Mouse (Mus musculus) thymus, postnatal 25 days (tissue): ENCODE data around the gene Adcy5.

ENCODE experiments used
- DNase-seq: peaks from one replicate; pipeline ENCODE4 v3.0.0; 2022

Gene Adcy5

GRCm38 (mm10) chr16:35208796-35209195, 54.1 kb downstream of the Adcy5 start:
- no peak for DNase-seq

DNA sequence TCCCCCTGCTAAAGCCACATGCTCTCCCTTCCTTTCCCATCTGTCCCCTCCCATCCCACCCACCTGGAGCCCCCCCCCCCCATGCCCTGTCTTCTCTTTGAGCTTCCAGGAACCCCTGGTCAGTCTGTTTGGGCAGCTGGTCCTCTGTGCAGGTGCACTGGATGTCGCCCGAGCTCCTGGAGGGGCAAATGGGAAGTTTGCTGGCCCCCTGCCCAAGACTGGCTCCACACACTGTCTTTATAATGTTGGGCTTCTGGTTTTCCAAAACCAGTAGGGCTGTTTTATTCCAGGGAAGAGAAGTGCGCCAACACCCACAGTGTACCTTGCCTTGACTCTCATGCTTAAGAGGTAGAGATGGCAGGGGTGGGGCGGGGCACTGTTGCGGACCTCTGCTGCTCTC, 55.1 kb downstream of the Adcy5 start:
- DNase-seq: no peak

- no peak for DNase-seq
Observed at GRCm38 (mm10) chr16:35215047-35215446, 60.4 kb downstream of the Adcy5 start.

- no peak for DNase-seq
Observed at GRCm38 (mm10) chr16:35215498-35215897, 60.8 kb downstream of the Adcy5 start.

DNA sequence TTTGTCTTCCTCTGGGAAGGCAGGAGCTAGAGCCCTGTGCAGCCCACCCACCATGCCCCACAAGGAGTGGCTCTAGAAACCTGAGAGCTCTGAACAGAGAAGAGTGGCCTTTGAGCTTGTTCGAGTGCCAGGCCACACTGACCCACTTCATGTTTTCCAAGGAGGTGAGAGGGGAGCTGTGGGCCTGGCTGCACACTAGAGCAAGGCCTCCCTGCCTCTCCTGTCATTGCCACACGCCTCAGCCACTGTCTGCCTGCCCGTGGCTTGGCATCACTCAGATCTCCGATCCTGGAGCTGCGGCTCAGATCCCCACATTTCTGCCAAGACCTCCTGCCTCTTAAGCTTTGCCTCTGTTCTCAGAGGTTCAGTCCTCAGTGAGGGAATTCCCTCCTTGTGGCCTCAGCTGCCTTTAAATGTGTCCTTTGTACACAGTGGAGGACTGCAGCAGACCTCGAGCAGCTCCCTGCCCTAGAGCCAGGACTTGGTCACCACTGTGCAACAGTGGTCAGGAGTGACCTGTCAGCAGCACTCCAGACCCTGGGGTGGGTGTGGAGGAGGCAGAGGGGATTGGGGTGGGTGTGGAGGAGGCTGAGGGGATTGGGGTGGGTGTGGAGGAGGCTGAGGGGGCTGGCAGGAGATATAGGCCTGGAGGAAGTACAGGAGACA, 62.3 kb downstream of the Adcy5 start:
- DNase-seq: no peak

GRCm38 (mm10) chr16:35220412-35220811, 65.7 kb downstream of the Adcy5 start:
- no peak for DNase-seq

- no peak for DNase-seq
Observed at GRCm38 (mm10) chr16:35221581-35221980, 66.9 kb downstream of the Adcy5 start.

DNA sequence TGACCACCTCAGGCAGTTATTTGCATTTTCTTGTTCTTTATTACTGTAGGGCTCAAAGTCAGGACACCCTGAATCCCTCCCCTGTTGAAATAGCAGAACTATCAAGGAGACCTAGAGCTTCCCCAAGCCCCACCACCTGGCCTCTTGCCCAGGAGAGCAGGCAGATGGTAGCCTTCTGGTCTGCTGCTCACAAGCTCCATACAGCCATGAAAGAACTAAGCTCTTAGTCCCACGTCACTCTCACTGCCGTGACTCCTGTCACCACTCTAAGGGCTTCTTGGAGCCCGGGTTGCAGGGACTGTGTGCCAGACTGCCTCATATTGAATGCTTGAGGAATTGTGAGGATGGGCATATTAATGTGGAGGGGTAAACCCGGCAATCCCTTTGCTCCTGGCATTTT, 69.3 kb downstream of the Adcy5 start:
- no peak for DNase-seq

GRCm38 (mm10) chr16:35224716-35225115, 70.0 kb downstream of the Adcy5 start:
- no peak for DNase-seq

GRCm38 (mm10) chr16:35229582-35229981, 74.9 kb downstream of the Adcy5 start:
- DNase-seq: peak; percentile 65

- no peak for DNase-seq
Observed at GRCm38 (mm10) chr16:35232153-35232750, 77.6 kb downstream of the Adcy5 start.

DNA sequence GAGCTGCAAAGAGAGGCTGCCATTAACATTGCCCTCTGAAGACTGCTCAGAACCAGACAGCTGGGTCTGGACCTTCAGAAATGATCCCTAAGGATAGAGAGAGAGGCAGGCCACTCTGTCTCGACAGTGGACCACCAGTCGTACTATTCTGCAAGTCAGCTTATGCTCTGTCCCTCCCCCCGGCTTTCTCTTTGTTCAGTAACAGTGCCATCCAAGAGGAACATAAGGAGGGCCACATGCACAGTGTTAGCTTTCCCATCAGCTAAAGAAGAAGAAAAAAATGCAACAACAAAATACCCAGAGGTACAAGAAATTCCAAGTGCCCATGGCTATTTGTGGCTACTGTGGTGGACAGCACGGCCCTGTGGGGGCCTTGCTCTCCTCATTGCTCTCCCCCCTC, 78.7 kb downstream of the Adcy5 start:
- no peak for DNase-seq

GRCm38 (mm10) chr16:35237091-35237490, 82.4 kb downstream of the Adcy5 start:
- no peak for DNase-seq

DNA sequence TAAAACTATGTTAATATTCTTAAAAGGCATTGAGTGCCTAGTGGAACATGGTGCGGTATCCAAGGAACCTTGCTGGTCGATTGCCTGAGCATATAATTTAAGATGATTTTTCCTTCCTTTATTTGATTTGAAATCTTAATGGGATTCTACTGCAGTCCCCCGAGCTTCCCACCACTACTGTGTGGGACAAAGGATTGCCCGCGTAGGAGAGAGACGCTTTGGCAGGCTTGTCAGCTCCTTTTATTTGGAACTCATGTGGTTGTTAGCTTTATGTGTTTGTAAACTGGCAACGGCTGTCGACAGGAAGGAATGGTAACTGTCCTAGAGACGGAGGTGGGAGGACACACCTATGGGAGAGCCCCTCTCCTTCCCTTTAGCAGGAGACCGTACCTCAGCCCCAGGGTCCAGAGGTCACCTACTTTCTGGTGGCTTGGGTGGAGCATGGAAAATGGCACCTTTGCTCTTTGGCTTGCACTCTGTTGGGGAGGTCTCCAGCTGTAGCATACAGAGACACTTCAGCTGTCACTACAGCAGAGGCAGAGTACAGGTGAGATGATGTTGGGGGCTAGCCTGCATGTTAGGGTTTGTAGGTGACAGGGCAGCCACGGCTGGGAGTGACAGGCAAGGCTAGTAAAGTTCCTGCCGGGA, 84.8 kb downstream of the Adcy5 start:
- no peak for DNase-seq

DNA sequence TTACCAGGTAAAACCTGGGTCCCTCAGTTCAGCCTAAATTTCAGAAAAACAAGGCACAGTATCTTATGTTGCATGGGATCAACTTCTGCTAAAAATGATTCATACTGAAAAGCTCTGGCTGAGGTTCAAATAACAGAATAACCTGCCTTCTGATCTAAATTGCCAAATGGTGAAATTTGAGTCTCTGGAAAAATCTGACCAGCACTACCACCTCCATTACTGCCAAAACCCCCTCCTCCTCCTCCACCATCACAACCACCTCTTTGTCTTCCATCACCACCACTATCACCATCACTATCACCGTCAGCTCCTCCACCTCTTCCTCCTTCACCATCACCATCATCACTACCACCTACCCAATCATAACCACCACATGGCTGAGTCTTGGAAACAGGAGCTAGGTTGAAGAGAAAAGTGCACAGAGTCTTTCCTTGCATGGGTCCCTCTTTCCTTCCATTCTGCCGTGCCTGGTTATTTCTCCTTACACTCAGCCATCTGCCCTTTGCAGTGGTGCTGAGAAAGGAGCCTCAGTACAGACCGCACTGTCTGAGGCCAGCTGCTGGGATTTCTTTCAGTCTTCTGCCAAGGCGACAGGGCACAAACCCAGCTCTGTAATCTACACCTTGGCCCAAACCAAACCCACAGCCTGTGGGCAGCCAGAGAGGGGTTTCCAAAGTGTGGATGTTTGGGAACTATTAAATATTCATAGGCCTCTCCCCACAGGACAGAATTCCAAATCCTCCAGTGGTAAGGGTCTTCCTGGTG, 85.5 kb downstream of the Adcy5 start:
- no peak for DNase-seq

- no peak for DNase-seq
Observed at GRCm38 (mm10) chr16:35247364-35247763, 92.7 kb downstream of the Adcy5 start.

DNA sequence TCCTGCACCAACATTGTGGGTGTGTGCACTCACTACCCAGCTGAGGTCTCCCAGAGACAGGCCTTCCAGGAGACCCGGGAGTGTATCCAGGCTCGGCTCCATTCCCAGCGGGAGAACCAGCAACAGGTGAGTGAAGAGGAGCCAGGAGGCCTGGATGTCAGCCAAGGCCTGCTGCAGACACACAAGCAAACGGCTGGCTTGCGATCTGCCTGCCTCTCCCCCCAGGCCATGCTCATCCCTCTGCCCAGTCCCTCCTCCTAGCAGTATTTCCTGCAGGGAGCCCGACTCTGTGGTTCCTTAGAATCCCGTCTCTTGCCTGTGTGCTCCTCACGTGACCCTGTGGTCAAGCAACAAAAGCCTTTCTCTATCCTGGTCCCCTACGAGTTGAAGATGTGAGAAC, 94.1 kb downstream of the Adcy5 start:
- DNase-seq: no peak

- DNase-seq: no peak
Observed at GRCm38 (mm10) chr16:35249763-35250162, 95.1 kb downstream of the Adcy5 start.

DNA sequence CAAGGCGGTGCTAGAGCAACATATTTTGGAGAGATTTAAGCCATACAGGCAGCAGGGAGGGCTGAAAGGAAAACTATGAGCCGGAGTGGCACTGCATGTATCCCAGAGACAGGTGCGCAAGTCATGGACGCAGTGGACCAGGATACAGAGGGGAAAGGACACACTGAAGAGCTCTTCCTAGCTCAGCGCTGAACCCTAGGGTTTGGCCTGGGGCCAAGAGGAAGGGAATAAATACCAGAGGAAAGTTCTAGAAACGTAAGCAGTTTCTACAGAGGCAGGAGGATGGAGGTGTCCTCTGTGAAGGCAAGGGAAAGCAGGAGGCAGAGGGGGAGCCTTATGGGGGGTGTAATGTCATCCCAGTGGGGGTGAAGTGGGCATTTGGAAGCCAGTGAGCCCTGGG, 97.0 kb downstream of the Adcy5 start:
- DNase-seq: no peak

DNA sequence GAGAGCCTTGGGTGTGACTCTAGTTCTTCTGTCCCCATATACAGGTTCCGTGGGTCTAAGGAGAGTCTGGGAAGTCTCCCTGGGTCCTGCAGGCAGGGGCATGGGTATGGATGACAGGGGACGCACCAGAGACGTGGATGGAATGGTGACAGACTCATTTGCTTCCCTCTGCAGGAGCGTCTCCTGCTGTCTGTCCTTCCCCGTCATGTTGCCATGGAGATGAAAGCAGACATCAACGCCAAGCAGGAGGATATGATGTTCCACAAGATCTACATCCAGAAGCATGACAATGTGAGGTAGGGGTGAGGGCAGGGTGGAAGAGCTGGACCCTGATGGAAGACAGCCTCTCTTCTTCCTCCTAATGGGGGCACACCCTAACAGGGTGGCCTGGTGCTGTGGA, 98.3 kb downstream of the Adcy5 start:
- no peak for DNase-seq

GRCm38 (mm10) chr16:35255981-35256380, 101.3 kb downstream of the Adcy5 start:
- no peak for DNase-seq

DNA sequence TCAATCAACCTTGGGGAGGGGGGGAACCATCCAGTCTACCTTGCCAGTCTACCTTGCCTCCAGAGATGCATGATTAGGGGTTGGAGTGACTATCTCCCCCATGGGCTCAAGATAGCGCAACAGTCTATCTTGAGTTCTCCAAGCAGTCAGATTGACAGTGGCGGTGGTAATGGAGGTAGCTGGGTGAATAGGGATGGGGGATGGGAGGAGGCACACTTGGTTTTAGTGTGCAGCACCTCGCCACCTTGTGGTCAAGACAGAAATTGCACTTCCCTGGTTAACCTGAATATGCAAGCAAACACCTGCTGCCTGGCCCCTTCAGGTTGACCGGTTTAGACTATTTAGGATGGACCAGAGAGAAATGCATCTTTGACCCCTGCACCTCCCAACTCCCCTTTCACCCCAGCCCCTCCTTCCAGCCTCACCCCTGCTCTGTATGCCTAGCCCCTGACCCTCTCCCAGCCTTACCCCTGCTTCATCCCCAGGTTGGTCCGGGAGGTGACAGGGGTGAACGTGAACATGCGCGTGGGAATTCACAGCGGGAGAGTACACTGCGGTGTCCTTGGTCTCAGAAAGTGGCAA, 115.8 kb downstream of the Adcy5 start:
- DNase-seq: peak; percentile 73

GRCm38 (mm10) chr16:35270945-35271344, 116.3 kb downstream of the Adcy5 start:
- DNase-seq: no peak
